Mouse (Mus musculus) mouse trophoblast stem cell (cell line): Measurements from ENCODE around the gene Tas2r115.
"Not testable (repeated sequence)": the region's sequence is repeated elsewhere in the genome, so short reads cannot be mapped to it uniquely, and the experiment has no call there.

Experiments
- in situ Hi-C, 2 experiments: fragments of 300-500 bp; cut with MseI, MboI; formaldehyde crosslinking; loops; 2 replicates in 1 of 2; 3 replicates in 1 of 2; pipeline ENCODE4 v1.15.1; 2025

The Tas2r115 gene

GRCm38 (mm10) chr6:132737935-132738334 lies at the start of gene Tas2r115:
Gene Tas2r115, minus strand, starts transcription at chr6:132738035.
- in situ Hi-C loops = no loop called here

- in situ Hi-C loops = no loop called here
Measured at GRCm38 (mm10) chr6:132778062-132778461, 40.2 kb upstream of the Tas2r115 start, which contains the start of gene Tas2r136. Gene Tas2r136, minus strand, starts transcription at chr6:132778162.

- in situ Hi-C loops = no loop called here
Measured at GRCm38 (mm10) chr6:132761831-132762230, 24.0 kb upstream of the Tas2r115 start, which contains the start of gene Tas2r102. Gene Tas2r102, plus strand, starts transcription at chr6:132762131.

- in situ Hi-C loops = no loop called here
Measured at GRCm38 (mm10) chr6:132754430-132754829, 16.6 kb upstream of the Tas2r115 start, which contains the start of gene Tas2r124. Gene Tas2r124, plus strand, starts transcription at chr6:132754730.

GRCm38 (mm10) chr6:132750206-132750605 lies 12.4 kb upstream of the Tas2r115 start:
- in situ Hi-C loops = no loop called here

GRCm38 (mm10) chr6:132711828-132712227 lies 26.0 kb downstream of the Tas2r115 start, which contains the start of gene Tas2r122:
Gene Tas2r122, minus strand, starts transcription at chr6:132711928.
- in situ Hi-C loops = no loop called here

- in situ Hi-C loops = no loop called here
Measured at GRCm38 (mm10) chr6:132700907-132701306, 36.9 kb downstream of the Tas2r115 start, which contains the start of gene Tas2r121. Gene Tas2r121, minus strand, starts transcription at chr6:132701007.

- in situ Hi-C loops = not testable (repeated sequence)
Measured at GRCm38 (mm10) chr6:132691596-132691995, 46.2 kb downstream of the Tas2r115 start.
